Comparison of ENCODE assay signal across 21 mouse cellular contexts in the genomic region with DNA sequence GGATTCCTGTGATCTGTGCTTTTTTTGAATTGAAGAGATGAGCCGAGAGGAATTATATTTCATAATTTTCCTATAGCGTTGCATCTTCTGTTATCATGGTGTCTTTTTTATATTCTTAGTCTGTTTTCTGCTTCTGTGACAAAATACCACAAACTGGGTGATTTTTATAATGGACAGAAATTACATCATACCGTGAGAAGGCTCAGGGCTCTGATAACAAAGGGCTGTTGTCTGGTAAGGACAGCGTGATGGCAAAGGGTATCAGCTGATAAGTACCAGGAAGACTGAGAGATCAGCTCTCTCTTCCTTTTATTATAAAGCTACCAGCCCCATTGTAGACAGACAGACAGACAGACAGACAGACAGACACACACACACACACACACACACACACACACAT. TPM values are rescaled to one million over a fixed set of nuclear protein-coding genes. Genes with fewer than 3 reads are reported as not detected.
A peak's percentile ranks its signal among the peaks of the same experiment; 100 is the strongest.
DNase-seq lines count a peak whose midpoint lies in the region; ATAC-seq and TF ChIP-seq lines count a peak whose summit lies in the region.
"Had no signal": no experiment of that assay in that cellular context is flagged by ENCODE, and none has a peak within 500 bp of the region (broad histone marks: within the 10 kb centered on the region; RNA-seq: fewer than 3 reads in every experiment).

No protein-coding gene starts in this region.

- H3K4me1 ChIP-seq in forebrain, embryonic 15.5 days: peaks cover 62% of the 10 kb centered on the region
- H3K4me1 ChIP-seq in forebrain, postnatal 0 days (ENCODE audit: insufficient read depth): peaks cover 19% of the 10 kb centered on the region
- peaks cover 32 to 59% of the 10 kb centered on the region in 2 experiments for H3K4me1 ChIP-seq in MEL (ENCODE audit: control insufficient read depth in 1 of 2, insufficient read depth in 2 of 2, low read length in 2 of 2)

- WGBS in forebrain, embryonic 15.5 days: 83% methylated on average over 4 of the region's 4 CpGs
- 80% methylated on average over 4 of the region's 4 CpGs for WGBS in forebrain, postnatal 0 days

- no peaks in the 10 kb centered on the region for H3K9me3 ChIP-seq in forebrain, embryonic 15.5 days
- H3K9me3 ChIP-seq in forebrain, postnatal 0 days (ENCODE audit: low read length): no peaks in the 10 kb centered on the region
- no peaks in the 10 kb centered on the region for H3K9me3 ChIP-seq in MEL (replicated peaks; ENCODE audit: insufficient read depth, low read length)
- H3K9me3 ChIP-seq: G1E had no signal

- no peak overlapping the region for H3K4me2 ChIP-seq in forebrain, embryonic 15.5 days (replicated peaks)
- no peak overlapping the region for H3K4me2 ChIP-seq in forebrain, postnatal 0 days (ENCODE audit: low read depth)

- ATAC-seq in forebrain, embryonic 15.5 days (replicated peaks): no peak
- no peak for ATAC-seq in forebrain, postnatal 0 days
- ATAC-seq: activated CD4-positive, CD25-positive, alpha-beta regulatory T cell, adult 4 months; CD4-positive, CD25-positive, alpha-beta regulatory T cell, adult 4 months; Patski had no signal

- H3K27ac ChIP-seq in forebrain, embryonic 15.5 days (replicated peaks): 0 out of 2 replicates have a peak overlapping the region, but pooled peaks have one; percentile 79
- H3K27ac ChIP-seq in forebrain, postnatal 0 days (ENCODE audit: low read depth, low read length): no peak overlapping the region
- H3K27ac ChIP-seq in MEL (ENCODE audit: control insufficient read depth, low read depth, low read length): peak overlapping the region; percentile 17; the same call in 1 of the 2 replicates

- no peak for TF ChIP-seq POLR2A in MEL (IDR thresholded peaks at IDR 0.05; ENCODE audit: control insufficient read depth in 1 of 2, insufficient read depth in 1 of 2, low read depth in 1 of 2, low read length in 2 of 2, poor library complexity in 1 of 2)

- H3K9ac ChIP-seq in forebrain, embryonic 15.5 days (replicated peaks): no peak overlapping the region
- H3K9ac ChIP-seq in forebrain, postnatal 0 days: no peak overlapping the region
- no peak overlapping the region for H3K9ac ChIP-seq in MEL (ENCODE audit: control insufficient read depth, low read depth, low read length, poor library complexity, severe bottlenecking)

- no peak for DNase-seq in forebrain, postnatal 0 days
- peak; percentile 27 for DNase-seq in MEL (ENCODE audit: low read depth, low spot score)
- DNase-seq in thymus, adult 18-20 months: no peak
- DNase-seq: adrenal gland, adult 2 months; adrenal gland, adult 8-10 months; adrenal gland, postnatal 25 days; B cell, adult 2 months; cerebellum, adult 11 months; cerebellum, adult 11-12 months; cerebellum, adult 18-20 months; cerebellum, adult 2 months had no signal

- no peaks in the 10 kb centered on the region for H3K36me3 ChIP-seq in forebrain, embryonic 15.5 days
- no peaks in the 10 kb centered on the region for H3K36me3 ChIP-seq in forebrain, postnatal 0 days (ENCODE audit: insufficient read depth)
- H3K36me3 ChIP-seq in MEL (ENCODE audit: control insufficient read depth in 1 of 2, insufficient read depth in 2 of 2, low read length in 2 of 2): peaks cover 27 to 62% of the 10 kb centered on the region in 2 experiments

- no peak overlapping the region for H3K4me3 ChIP-seq in forebrain, embryonic 15.5 days
- H3K4me3 ChIP-seq in forebrain, postnatal 0 days (ENCODE audit: low read depth, low read length): no peak overlapping the region
- no peak overlapping the region for H3K4me3 ChIP-seq in MEL (ENCODE audit: control insufficient read depth in 1 of 2, insufficient read depth in 1 of 2, low read depth in 2 of 2, low read length in 2 of 2)

- no peaks in the 10 kb centered on the region for H3K27me3 ChIP-seq in forebrain, embryonic 15.5 days
- H3K27me3 ChIP-seq in forebrain, postnatal 0 days (ENCODE audit: insufficient read depth, low read length): no peaks in the 10 kb centered on the region
- no peaks in the 10 kb centered on the region for H3K27me3 ChIP-seq in MEL (ENCODE audit: control insufficient read depth in 1 of 2, insufficient read depth in 2 of 2, low read length in 2 of 2)
- H3K27me3 ChIP-seq: CH12.LX, Patski had no signal

- H3K79me2 ChIP-seq in MEL (ENCODE audit: control insufficient read depth, insufficient read depth, low read length, poor library complexity): no peaks in the 10 kb centered on the region

- TF ChIP-seq CTCF in forebrain, postnatal 0 days (IDR thresholded peaks at IDR 0.05; ENCODE audit: low read depth): no peak
- TF ChIP-seq CTCF in MEL (IDR thresholded peaks at IDR 0.05 in 2 of 3, conservative IDR thresholded peaks at IDR 0.05 in 1 of 3; ENCODE audit: control insufficient read depth in 1 of 3, insufficient read depth in 1 of 3, low read depth in 2 of 3, low read length in 3 of 3, poor library complexity in 1 of 3, severe bottlenecking in 1 of 3): no peak

- no peak for TF ChIP-seq RAD21 in MEL (IDR thresholded peaks at IDR 0.05; ENCODE audit: low read depth, low read length)

- peak in 1 of 2 experiments; percentile 52; a peak in 1 of 4 replicates for TF ChIP-seq EP300 in MEL (IDR thresholded peaks at IDR 0.05; ENCODE audit: low read depth in 1 of 2, low read length in 2 of 2)

TF ChIP-seq in MEL, 35 proteins besides CTCF, POLR2A, EP300 and RAD21:
- TF ChIP-seq SMC3 (IDR thresholded peaks at IDR 0.05; ENCODE audit: low read depth, low read length): no peak
- TF ChIP-seq TBP (IDR thresholded peaks at IDR 0.05; ENCODE audit: low read depth, low read length): no peak
- TF ChIP-seq MAX (IDR thresholded peaks at IDR 0.05; ENCODE audit: low read length): no peak
- no peak for TF ChIP-seq MAFK (IDR thresholded peaks at IDR 0.05; ENCODE audit: borderline replicate concordance, low read depth, low read length)
- no peak for TF ChIP-seq E2F4 (IDR thresholded peaks at IDR 0.05; ENCODE audit: borderline replicate concordance, low read depth, low read length)
- no peak for TF ChIP-seq ZC3H11A (IDR thresholded peaks at IDR 0.05; ENCODE audit: low read depth, low read length)
- no peak for TF ChIP-seq NELFE (IDR thresholded peaks at IDR 0.05; ENCODE audit: low read depth, low read length)
- no peak for TF ChIP-seq CHD2 (IDR thresholded peaks at IDR 0.05; ENCODE audit: low read length)
- TF ChIP-seq GABPA (IDR thresholded peaks at IDR 0.05; ENCODE audit: low read depth, low read length): no peak
- no peak for TF ChIP-seq HCFC1 (IDR thresholded peaks at IDR 0.05; ENCODE audit: low read depth, low read length)
- no peak for TF ChIP-seq ZNF384 (IDR thresholded peaks at IDR 0.05; ENCODE audit: low read depth, low read length)
- no peak for TF ChIP-seq POLR2AphosphoS2 (IDR thresholded peaks at IDR 0.05; ENCODE audit: low read length)
- TF ChIP-seq TCF12 (IDR thresholded peaks at IDR 0.05; ENCODE audit: low read depth, low read length): peak; percentile 51; the same call in 1 of the 2 replicates
- TF ChIP-seq MAZ (IDR thresholded peaks at IDR 0.05; ENCODE audit: low read depth, low read length): no peak
- peak; percentile 94 for TF ChIP-seq ETS1 (IDR thresholded peaks at IDR 0.05; ENCODE audit: low read depth, low read length)
- no peak for TF ChIP-seq KAT2A (conservative IDR thresholded peaks at IDR 0.05; ENCODE audit: low read depth, low read length)
- TF ChIP-seq MXI1 (IDR thresholded peaks at IDR 0.05; ENCODE audit: low read depth, low read length): no peak
- TF ChIP-seq ELF1 (IDR thresholded peaks at IDR 0.05; ENCODE audit: low read depth, low read length): peak; percentile 13; the same call in 1 of the 2 replicates
- no peak for TF ChIP-seq ZKSCAN1 (IDR thresholded peaks at IDR 0.05; ENCODE audit: low read depth, low read length)
- no peak for TF ChIP-seq TAL1 (IDR thresholded peaks at IDR 0.05; ENCODE audit: low read length)
- peak; percentile 34; the same call in 1 of the 2 replicates for TF ChIP-seq SIN3A (IDR thresholded peaks at IDR 0.05; ENCODE audit: low read length)
- TF ChIP-seq GATA1 (IDR thresholded peaks at IDR 0.05; ENCODE audit: low read depth, low read length): 0 out of 2 replicates have a peak, but pooled peaks have one; percentile 18
- no peak for TF ChIP-seq USF2 (IDR thresholded peaks at IDR 0.05; ENCODE audit: borderline replicate concordance in 1 of 2, insufficient read depth in 1 of 2, low read depth in 1 of 2, low read length in 2 of 2)
- no peak for TF ChIP-seq RCOR1 (IDR thresholded peaks at IDR 0.05; ENCODE audit: low read depth, low read length)
- no peak for TF ChIP-seq USF1 (IDR thresholded peaks at IDR 0.05; ENCODE audit: low read depth, low read length)
- TF ChIP-seq UBTF (IDR thresholded peaks at IDR 0.05; ENCODE audit: borderline replicate concordance, insufficient read depth, low read depth, low read length): no peak
- no peak for TF ChIP-seq CHD1 (IDR thresholded peaks at IDR 0.05; ENCODE audit: low read depth, low read length)
- TF ChIP-seq NRF1 (IDR thresholded peaks at IDR 0.05; ENCODE audit: insufficient read depth, low read depth, low read length, poor library complexity, severe bottlenecking): no peak

RNA-seq across cellular contexts. Expression of a gene that starts 54.8 kb away (rescaled TPM):
- polyA plus RNA-seq in forebrain, embryonic 15.5 days (2015; fragmentation: Nextera tagmentation; extraction: Ambion mirVana): 2.6 and 3.1 TPM in 2 replicates
- 2.8 and 3.3 TPM in 2 replicates for total RNA-seq in forebrain, postnatal 0 days (2014; rRNA removed)
- 5.8 and 7.1 TPM in 2 replicates for polyA plus RNA-seq in forebrain, postnatal 0 days (2015; fragmentation: Nextera tagmentation; extraction: Ambion mirVana)
- total RNA-seq in MEL (2012; rRNA removed): not detected in 2 replicates
- not detected for polyA plus RNA-seq in MEL (2012; ENCODE audit: insufficient read depth in 1 of 2, insufficient read length in 2 of 2, low read depth in 1 of 2, low replicate concordance in 2 of 2, missing spikeins in 1 of 2)
- total RNA-seq: adrenal gland, postnatal 14 days; adrenal gland, postnatal 4 days; CH12.LX; ES-E14; G1E had no signal
- polyA plus RNA-seq: activated CD4-positive, CD25-positive, alpha-beta regulatory T cell, adult 4 months; adrenal gland, adult 2 months; C2C12; CD4-positive, CD25-positive, alpha-beta regulatory T cell, adult 4 months; G1E; Patski had no signal
